Mouse (Mus musculus): ENCODE data around the gene Gm11563. TPM values are rescaled to one million over a fixed set of nuclear protein-coding genes. Genes with fewer than 3 reads are reported as not detected.
"Not testable (repeated sequence)": the region's sequence is repeated elsewhere in the genome, so short reads cannot be mapped to it uniquely, and the experiment has no call there.

The Gm11563 gene
- not detected in 2 replicates for total RNA-seq (2021)
- long read RNA-seq, experiment 1, result 0 reads
- long read RNA-seq, experiment 2, result 0 reads

DNA sequence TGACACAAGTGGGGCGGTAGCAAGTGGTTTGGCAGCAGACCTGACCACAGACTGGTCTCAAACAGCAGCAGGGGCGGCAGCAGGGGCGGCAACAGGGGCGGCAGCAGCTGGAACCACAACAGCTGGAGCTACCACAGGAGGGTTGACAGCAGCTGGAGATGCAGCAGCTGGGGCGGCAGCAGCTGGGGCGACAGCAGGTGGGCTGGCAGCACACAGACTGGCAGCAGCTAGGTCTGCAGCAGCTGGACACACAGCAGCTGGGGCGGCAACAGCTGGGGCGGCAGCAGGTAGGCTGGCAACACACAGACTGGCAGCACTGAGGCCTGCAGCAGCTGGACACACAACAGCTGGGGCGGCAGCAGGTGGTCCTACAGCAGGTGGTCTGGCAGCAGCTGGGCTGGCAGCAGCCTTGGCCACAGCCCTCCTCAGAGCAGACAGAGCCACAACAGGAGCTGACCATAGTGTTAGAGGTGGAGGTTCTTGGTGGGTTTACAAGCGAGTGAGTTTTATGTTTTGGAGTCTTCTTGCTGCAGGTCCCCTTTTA is at the start of gene Gm11563:
Gene Gm11563, minus strand, starts transcription at position 494 of the 544 bp plus-strand sequence.
- not testable (repeated sequence) for DNase-seq

- DNase-seq, result no peak
Observed at GRCm38 (mm10) chr11:99690463-99690862, 31.7 kb upstream of the Gm11563 start, which contains the start of gene Gm14190. Gene Gm14190, minus strand, starts transcription at chr11:99690740.

- not testable (repeated sequence) for DNase-seq
Observed at GRCm38 (mm10) chr11:99685235-99685634, 26.5 kb upstream of the Gm11563 start.

- DNase-seq, result no peak
Observed at GRCm38 (mm10) chr11:99683481-99683880, 24.7 kb upstream of the Gm11563 start.

DNA sequence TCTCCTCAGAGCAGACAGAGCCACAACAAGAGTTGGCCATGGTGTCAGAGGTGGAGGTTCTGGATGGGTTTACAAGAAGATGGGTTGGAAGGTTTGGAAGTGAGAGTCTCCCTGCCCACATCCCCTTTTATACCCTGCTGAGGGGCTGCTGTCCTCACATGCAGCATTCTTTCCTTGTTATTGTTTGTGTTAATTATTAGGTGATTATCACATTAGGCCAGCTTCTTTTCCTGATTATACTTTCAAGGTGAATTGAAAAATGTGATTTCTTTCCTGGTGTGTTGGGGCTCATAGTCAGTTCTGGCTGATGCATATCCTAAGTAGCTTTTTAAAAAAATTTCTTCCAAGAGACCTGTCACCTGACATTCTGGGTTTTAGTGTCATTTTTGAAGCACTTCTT is 7.1 kb upstream of the Gm11563 start, which contains the start of gene Krtap4-6:
Gene Krtap4-6, minus strand, starts transcription at position 101 of the 400 bp plus-strand sequence.
- DNase-seq, result no peak

DNA sequence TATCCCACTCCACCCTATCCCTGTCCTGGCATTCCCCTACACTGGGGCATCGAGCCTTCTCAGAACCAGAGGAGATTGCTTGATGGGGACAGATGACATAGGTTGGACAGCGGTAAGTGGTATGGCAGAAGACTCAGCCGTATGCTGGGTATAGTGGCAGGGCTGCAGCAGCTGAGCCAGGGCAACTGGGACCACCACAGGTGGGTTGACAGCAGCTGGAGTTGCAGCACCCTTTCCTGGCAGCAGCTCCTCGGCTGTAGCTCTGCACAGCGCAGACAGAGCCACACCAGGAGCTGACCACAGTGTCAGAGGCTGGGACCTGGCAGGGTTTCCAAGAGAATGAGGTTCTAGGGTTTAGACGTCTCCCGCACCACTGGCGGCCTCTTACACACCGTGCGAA is 4.0 kb upstream of the Gm11563 start:
- DNase-seq, result no peak

DNA sequence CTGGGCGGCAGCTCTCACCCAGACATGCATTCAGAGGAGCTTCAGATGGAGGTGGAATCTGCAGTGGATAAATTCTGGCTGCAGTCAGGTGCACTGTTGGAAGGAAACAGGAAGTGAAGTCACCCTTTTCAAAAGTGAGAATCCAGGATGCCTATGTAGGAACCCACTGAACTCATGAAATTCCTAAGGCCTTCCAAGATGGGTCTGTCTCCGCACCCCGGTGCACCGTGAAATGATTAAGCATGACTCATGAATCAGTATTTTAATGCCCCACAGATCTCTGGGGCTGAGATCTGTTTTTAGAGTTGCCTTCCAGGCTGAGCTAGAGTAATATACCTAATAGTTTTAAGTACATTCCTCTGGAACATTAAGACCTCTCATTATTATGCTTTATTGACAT is 496 bp upstream of the Gm11563 start:
- DNase-seq, result no peak

DNA sequence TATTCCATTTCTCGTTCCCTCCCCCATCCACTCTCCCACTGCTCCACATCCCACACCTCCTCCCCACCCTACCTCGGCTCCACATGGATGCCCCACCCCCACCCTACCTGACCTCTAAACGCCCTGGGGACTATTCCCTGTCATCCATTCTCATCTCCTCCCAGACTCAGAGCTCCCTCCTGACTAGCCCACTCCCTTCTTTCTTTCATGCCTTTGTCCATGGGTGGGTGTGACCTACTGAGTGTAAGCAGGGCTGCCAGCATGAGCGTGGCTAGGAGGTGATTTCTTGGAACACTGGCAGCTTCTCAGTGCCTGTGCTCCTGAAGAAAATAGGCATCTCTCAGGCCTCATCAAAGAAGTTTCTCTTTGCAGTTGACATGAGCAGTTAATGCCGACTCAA is 1.7 kb downstream of the Gm11563 start:
- DNase-seq, result no peak

- no peak for DNase-seq
Observed at GRCm38 (mm10) chr11:99650136-99650535, 8.6 kb downstream of the Gm11563 start, which contains the start of gene Gm11555. Gene Gm11555, minus strand, starts transcription at chr11:99650236.

GRCm38 (mm10) chr11:99646444-99646843 is 12.3 kb downstream of the Gm11563 start:
- no peak for DNase-seq

GRCm38 (mm10) chr11:99644351-99644750 is 14.4 kb downstream of the Gm11563 start:
- DNase-seq, result no peak

- DNase-seq, result not testable (repeated sequence)
Observed at GRCm38 (mm10) chr11:99643635-99644139, 15.1 kb downstream of the Gm11563 start, which contains the start of gene Krtap4-7. Gene Krtap4-7, minus strand, starts transcription at chr11:99644089.

GRCm38 (mm10) chr11:99640926-99641325 is 17.8 kb downstream of the Gm11563 start:
- no peak for DNase-seq

DNA sequence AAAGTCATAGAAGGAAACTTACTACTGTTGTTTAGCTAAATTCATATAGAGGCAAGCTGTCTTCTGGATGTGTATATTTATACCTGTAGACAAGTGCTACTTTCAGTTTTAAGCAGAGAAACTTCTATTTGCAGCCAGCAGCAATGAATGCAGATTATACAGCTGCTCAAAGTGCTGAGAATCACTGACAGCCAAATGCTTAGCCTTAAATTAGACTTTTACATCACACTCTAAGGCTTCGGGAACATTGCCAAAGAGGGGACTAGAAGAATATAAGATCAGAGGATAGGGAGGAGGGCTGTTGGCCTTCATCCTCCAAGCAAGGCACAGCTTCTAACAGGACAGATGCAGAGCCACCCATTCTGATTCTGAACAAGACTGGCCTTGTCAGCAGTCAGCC is 21.7 kb downstream of the Gm11563 start:
- DNase-seq, result no peak

DNA sequence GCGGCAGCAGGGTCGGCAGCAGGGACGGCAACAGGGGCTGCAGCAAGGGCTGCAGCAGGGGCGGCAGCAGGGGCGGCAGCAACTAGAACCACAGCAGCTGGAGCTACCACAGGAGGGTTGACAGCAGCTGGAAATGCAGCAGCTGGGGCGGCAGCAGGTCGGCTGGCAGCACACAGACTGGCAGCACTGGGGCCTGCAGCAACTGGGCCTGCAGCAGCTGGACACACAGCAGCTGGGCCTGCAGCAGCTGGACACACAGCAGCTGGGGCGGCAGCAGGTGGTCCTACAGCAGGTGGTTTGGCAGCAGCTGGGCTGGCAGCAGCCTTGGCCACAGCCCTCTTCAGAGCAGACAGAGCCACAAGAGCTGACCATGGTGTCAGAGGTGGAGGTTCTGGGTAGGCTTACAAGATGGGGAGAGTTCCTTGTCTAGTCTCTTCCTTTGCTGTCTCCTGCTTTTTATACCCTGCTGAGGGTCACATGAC is 24.1 kb downstream of the Gm11563 start, which contains the start of gene Krtap4-2:
Gene Krtap4-2, minus strand, starts transcription at position 432 of the 482 bp plus-strand sequence.
- no peak for DNase-seq

GRCm38 (mm10) chr11:99633293-99633692 is 25.5 kb downstream of the Gm11563 start:
- no peak for DNase-seq

DNA sequence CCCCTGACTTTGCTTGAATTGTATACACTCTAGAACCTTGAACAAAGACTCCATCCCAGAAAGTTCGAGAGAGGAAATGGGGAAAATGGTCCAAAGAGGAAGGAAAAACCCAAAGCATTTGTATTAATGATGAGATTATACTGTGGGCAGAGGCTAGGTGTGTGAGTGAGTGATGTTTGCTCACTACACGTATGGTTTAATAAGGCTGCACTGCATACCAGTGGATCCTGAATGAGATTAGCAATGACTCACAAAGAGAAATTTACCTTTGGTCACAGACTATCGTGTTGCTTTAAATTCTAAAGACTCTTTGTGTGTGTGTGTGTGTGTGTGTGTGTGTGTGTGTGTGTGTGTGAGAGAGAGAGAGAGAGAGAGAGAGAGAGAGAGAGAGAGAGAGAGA is 27.9 kb downstream of the Gm11563 start:
- no peak for DNase-seq

DNA sequence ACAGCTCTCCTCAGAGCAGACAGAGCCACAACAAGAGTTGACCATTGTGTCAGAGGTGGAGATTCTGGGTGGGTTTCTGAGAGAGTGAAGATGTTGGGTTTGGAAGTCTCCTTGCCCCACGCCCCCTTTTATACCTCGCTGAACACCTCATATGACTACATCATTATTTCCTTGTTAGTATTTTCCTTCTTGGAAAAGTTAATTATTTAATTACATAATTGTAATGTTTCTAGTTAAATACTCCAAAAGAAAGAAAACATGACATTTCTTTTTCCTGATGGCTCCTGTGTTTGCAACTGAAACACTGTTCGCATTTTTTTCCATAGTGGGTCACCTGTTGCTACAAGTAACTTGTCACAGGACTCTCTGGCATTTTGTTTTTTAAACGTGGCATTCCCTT is 30.6 kb downstream of the Gm11563 start, which contains the start of gene Krtap4-1:
Gene Krtap4-1, minus strand, starts transcription at position 101 of the 400 bp plus-strand sequence.
- no peak for DNase-seq

GRCm38 (mm10) chr11:99620335-99620734 is 38.4 kb downstream of the Gm11563 start, which contains the start of gene Gm11562:
Gene Gm11562, minus strand, starts transcription at chr11:99620435.
- no peak for DNase-seq

GRCm38 (mm10) chr11:99614796-99615363 is 43.9 kb downstream of the Gm11563 start, which contains the start of gene Krtap2-4:
Gene Krtap2-4, minus strand, starts transcription at chr11:99614846.
- no peak for DNase-seq

DNA sequence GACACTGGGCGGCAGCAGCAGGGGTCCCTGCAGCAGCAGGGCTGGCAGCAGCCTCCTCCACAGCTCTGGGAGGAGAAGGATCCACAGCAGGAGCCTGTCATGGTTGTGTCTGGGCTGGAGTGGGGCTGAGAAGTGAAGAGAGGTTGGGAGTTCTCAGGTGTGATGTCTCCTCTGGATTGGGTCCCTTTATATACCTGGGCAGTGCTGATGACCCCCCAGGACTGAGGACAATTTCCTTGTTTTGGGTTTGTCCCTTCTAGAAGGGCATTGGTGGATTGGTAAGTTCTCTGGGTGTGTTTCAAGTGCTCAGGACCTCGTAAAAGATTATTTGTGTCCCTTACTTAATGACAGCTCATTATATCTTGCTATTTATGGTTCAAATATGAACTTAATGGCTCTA is 48.7 kb downstream of the Gm11563 start, which contains the start of gene Gm11937:
Gene Gm11937, minus strand, starts transcription at position 101 of the 400 bp plus-strand sequence.
- DNase-seq, result not testable (repeated sequence)

- DNase-seq, result no peak
Observed at GRCm38 (mm10) chr11:99609126-99609525, 49.6 kb downstream of the Gm11563 start.
